Mouse (Mus musculus): Measurements from ENCODE around the gene Itga10. TPM values are rescaled to one million over a fixed set of nuclear protein-coding genes. Genes with fewer than 3 reads are reported as not detected.
"Not testable (repeated sequence)": the region's sequence is repeated elsewhere in the genome, so short reads cannot be mapped to it uniquely, and the experiment has no call there.

Itga10 gene
- polyA plus RNA-seq, 1 experiment: 2.0 TPM

DNA sequence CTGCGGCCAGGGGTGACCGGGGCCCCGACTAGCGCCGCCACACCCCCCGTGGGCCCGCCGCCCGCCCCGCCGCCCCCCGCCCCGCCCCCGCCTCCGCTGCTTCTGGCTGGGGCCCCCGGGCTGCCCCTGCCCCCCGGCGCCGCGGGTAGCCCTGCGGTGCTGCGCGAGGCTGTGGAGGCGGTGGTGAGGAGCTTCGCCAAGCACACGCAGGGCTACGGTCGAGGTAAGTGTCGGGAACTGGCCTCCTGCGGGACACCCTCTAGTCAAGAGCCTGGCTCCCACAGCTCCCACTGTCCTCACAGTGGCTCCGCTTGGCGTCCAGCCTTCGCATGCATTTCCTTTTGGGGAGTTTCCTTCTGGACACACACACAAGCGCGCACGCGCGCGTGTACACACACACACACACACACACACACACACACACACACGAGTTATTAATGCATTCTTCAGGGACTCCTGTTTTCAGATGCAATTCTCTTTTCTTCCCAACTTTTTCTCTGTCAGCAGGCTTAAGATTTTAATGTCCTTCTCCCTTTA lies 44.1 kb upstream of the Itga10 start:
- Histone ChIP-seq H3K27ac (ENCODE audit: insufficient read depth, low read length) (peak overlapping the region; percentile 90), H3K4me3 (ENCODE audit: insufficient read depth, low read length) (peak overlapping the region; percentile 51), H3K4me1 (ENCODE audit: control insufficient read depth, insufficient read depth, low read length) (peaks cover 14% of the 10 kb centered on the region)
- peak; percentile 80 for TF ChIP-seq POLR2A (IDR thresholded peaks at IDR 0.05; ENCODE audit: low read depth, low read length)
- TF ChIP-seq CTCF (IDR thresholded peaks at IDR 0.05; ENCODE audit: borderline replicate concordance, insufficient read depth, low read length): no peak

DNA sequence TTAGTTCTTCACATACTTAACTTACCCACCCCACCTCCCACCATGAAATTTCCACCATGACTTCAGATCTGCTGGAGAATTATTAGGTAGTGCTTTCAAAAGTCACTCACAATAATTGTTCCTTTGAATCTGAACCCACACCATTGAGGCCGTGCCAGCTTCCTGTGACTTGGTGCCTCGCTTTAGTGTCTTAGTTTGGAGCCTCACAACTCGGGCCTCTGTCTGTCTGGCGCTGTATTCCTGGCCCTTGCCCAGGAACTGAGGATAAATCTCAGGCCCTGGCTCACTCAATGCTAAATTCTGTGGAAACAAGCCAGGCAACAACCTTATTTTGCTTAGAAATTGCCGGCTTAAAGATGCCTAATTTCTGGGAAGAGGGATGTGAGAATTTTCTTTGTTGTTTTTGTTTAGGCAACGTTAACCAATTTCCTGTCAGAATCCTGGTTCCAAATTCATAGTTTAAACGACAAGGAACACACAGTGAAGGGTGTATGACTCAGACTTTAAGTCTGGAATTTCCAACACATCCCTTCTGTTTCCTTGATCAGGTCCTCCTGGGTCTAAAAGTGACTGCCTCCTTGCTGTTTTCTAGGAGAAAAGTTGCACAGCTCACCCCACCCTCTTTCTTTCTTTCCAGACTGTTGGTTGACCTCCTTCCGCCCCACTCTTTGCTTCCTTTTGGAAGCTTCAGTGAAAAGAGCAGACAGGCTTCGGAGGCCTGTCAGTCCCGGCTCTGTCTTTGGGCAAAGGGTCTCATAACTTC lies 43.3 kb upstream of the Itga10 start:
- peaks cover 14% of the 10 kb centered on the region for H3K4me1 ChIP-seq (ENCODE audit: control insufficient read depth, insufficient read depth, low read length)
- H3K27ac ChIP-seq (ENCODE audit: insufficient read depth, low read length): peak overlapping the region; percentile 90

DNA sequence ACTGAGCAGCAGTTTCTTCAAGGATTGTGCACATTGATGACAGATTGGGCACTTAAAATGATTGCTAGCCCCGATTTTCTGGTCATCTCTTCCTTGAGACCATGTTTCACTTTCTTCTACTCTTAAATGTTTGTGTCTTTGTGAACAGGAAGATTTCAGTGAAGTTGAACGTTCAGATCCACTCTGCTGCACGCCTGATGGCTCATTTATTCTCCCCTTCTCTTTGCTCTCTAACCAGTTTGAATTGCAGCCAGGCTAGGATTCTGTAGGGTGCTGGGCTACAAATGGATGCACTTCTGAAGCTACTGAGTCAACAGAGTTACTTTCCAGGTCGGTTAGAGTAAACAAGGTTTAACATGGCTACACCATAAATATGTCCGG lies 42.7 kb upstream of the Itga10 start:
- Histone ChIP-seq H3K4me1 (ENCODE audit: control insufficient read depth, insufficient read depth, low read length) (peaks cover 14% of the 10 kb centered on the region), H3K27ac (ENCODE audit: insufficient read depth, low read length) (peak overlapping the region; percentile 90), H3K4me3 (ENCODE audit: insufficient read depth, low read length) (peak overlapping the region; percentile 51)
- TF ChIP-seq CTCF (IDR thresholded peaks at IDR 0.05; ENCODE audit: borderline replicate concordance, insufficient read depth, low read length) (no peak), POLR2A (IDR thresholded peaks at IDR 0.05; ENCODE audit: low read depth, low read length) (no peak; the same call in 1 of the 2 replicates)

More for the DNA sequence above, 43.3 kb upstream of the Itga10 start:
- no peak for TF ChIP-seq CTCF (IDR thresholded peaks at IDR 0.05; ENCODE audit: borderline replicate concordance, insufficient read depth, low read length)
- no peak; the same call in 1 of the 2 replicates for TF ChIP-seq POLR2A (IDR thresholded peaks at IDR 0.05; ENCODE audit: low read depth, low read length)
- H3K4me3 ChIP-seq (ENCODE audit: insufficient read depth, low read length): peak overlapping the region; percentile 51

DNA sequence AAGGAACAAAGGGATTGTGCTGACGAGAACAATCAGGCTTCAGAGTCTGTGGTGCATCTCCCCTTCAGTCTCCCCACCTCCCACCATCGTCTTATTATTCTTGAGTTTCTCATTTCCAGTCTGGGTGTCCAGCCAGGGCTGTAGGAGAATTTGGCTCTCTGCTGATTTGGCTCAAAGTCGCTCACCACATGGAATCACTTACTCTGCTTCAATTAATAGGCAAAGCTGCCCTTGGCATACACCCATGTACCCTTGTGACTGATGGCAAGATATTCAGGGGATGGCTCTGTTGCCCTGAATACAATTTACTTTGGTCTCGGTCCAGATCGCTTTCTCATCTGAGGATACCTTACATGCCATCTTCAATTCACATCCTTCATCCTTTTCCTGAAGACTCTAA lies 42.1 kb upstream of the Itga10 start:
- peak overlapping the region; percentile 51; the same call in 1 of the 2 replicates for H3K4me3 ChIP-seq (ENCODE audit: insufficient read depth, low read length)
- peaks cover 14% of the 10 kb centered on the region for H3K4me1 ChIP-seq (ENCODE audit: control insufficient read depth, insufficient read depth, low read length)
- H3K27ac ChIP-seq (ENCODE audit: insufficient read depth, low read length): peak overlapping the region; percentile 90

DNA sequence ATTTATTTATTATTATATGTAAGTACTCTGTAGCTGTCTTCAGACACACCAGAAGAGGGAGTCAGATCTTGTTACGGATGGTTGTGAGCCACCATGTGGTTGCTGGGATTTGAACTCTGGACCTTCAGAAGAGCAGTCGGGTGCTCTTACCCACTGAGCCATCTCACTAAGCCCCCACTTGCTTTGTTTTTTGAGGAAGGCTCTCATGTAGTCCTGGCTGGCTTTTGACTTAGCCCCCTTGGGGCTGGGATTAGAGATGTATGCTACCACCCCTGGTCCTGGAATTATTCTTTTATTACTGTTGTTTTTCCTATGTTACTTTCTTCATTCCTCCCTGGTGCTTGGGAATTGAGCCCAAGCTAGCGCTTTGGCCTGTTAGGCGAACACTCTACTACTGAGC lies 39.4 kb upstream of the Itga10 start:
- not testable (repeated sequence) for H3K27ac ChIP-seq (ENCODE audit: insufficient read depth, low read length); H3K4me3 ChIP-seq (ENCODE audit: insufficient read depth, low read length)

More for the DNA sequence above, 42.1 kb upstream of the Itga10 start:
- TF ChIP-seq POLR2A (IDR thresholded peaks at IDR 0.05; ENCODE audit: low read depth, low read length) (no peak), CTCF (IDR thresholded peaks at IDR 0.05; ENCODE audit: borderline replicate concordance, insufficient read depth, low read length) (no peak)

DNA sequence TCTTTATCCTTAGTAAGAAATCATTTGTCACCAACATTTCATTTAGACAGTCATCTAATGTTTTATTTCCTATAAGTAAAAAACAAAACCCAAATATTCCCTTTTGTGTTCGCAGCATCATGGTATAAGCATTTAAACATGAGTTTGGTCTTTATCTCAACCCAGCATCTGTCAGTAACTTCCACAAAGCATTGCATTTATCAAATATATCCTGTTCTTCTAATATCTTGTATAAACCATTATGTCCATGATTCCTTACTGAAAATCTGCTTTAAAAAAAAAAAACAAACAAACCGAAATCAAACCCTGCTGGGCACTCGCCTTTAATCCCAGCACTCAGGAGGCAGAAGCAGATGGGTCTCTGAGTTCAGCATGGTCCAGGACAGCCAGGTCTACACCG lies 38.8 kb upstream of the Itga10 start:
- Histone ChIP-seq H3K4me1 (ENCODE audit: control insufficient read depth, insufficient read depth, low read length) (peaks cover 7% of the 10 kb centered on the region; the same call in 1 of the 2 replicates), H3K27ac (ENCODE audit: insufficient read depth, low read length) (no peak overlapping the region), H3K4me3 (ENCODE audit: insufficient read depth, low read length) (no peak overlapping the region)
- TF ChIP-seq POLR2A (IDR thresholded peaks at IDR 0.05; ENCODE audit: low read depth, low read length): no peak
- TF ChIP-seq CTCF (IDR thresholded peaks at IDR 0.05; ENCODE audit: borderline replicate concordance, insufficient read depth, low read length): no peak

More for the DNA sequence above, 39.4 kb upstream of the Itga10 start:
- not testable (repeated sequence) for H3K4me1 ChIP-seq (ENCODE audit: control insufficient read depth, insufficient read depth, low read length)

DNA sequence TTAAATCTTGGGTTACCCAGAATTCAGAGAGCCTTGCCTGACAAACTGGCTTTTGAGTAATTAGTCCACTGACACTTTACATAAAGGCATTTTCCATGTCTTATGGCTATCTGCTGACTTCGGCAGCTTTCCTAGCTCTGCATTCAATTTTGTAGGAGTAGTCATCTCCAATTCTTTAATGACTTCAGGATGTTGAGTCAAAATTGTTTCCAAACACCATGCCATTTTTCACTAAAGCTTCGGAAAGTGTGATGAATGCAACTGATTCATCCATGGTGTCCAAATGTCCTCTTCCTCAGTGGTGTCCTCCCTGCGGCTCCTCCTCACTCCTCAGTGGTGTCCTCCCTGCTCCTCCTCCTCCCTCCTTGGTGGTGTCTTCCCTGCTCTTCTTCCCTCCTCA lies 27.4 kb upstream of the Itga10 start:
- H3K4me1 ChIP-seq (ENCODE audit: control insufficient read depth, insufficient read depth, low read length): no peaks in the 10 kb centered on the region
- no peak overlapping the region for H3K4me3 ChIP-seq (ENCODE audit: insufficient read depth, low read length)
- peak overlapping the region; percentile 32; the same call in 1 of the 2 replicates for H3K27ac ChIP-seq (ENCODE audit: insufficient read depth, low read length)
- TF ChIP-seq POLR2A (IDR thresholded peaks at IDR 0.05; ENCODE audit: low read depth, low read length) (no peak), CTCF (IDR thresholded peaks at IDR 0.05; ENCODE audit: borderline replicate concordance, insufficient read depth, low read length) (no peak)

DNA sequence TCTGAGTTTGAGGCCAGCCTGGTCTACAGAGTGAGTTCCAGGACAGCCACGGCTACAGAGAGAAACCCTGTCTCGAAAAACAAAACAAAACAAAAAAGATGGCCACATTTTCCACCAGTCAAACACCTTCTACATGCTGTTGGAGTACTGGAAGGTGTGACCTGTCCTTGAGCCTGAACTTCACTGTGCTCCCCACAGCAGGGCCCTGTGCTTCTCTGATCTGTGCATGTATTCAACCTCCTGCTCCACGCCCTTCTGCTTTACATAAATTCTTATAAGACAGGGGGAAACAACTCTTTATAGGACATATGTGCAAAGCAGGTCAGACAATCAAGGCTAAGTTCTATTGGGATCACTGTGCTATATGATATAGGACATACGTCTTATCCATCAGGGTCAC lies 22.2 kb upstream of the Itga10 start:
- Histone ChIP-seq H3K27ac (ENCODE audit: insufficient read depth, low read length) (no peak overlapping the region), H3K4me3 (ENCODE audit: insufficient read depth, low read length) (no peak overlapping the region), H3K4me1 (ENCODE audit: control insufficient read depth, insufficient read depth, low read length) (no peaks in the 10 kb centered on the region)
- TF ChIP-seq POLR2A (IDR thresholded peaks at IDR 0.05; ENCODE audit: low read depth, low read length) (no peak), CTCF (IDR thresholded peaks at IDR 0.05; ENCODE audit: borderline replicate concordance, insufficient read depth, low read length) (no peak)

DNA sequence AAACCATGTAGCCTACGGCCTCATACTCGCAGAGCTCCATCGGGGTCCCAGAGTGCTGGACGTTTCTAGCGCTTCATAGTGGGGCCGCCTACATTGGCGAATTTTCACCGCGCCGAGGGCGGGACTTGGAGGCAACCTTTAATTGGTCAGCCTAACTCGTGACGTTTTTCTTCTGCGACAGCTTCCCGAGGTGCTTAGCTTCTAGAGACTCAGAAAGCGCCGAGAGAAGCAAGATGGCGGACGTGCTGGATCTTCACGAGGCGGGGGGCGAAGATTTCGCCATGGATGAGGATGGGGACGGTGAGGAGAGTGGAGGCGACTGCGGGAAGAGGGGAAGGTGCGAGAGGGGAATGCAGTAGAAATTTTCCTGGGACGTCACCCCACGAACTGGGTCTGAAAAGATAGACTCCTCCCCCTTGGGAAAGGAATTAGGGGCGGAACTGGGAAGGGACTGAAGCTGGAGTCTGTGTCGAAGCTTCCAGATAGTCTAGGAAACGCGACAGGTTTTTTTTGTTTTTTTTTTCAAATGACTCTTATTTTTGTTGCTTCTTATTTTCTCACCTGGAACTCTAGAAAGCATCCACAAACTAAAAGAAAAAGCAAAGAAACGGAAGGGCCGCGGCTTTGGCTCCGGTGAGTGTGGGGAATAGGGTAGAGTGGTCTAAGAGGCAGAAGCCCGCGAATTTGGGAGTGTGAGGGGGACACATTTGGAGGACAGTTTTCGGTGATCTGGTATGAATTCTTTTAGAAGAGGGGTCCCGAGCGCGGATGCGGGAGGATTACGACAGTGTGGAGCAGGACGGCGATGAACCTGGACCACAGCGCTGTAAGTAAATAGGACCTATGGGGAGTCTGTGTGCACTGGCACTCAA lies 15.4 kb upstream of the Itga10 start, which contains the start of gene Rbm8a:
TSS of gene Rbm8a (plus strand) at position 205 of the 872 bp plus-strand sequence.
- Histone ChIP-seq H3K4me1 (ENCODE audit: control insufficient read depth, insufficient read depth, low read length) (no peaks in the 10 kb centered on the region), H3K27ac (ENCODE audit: insufficient read depth, low read length) (peak within 1 kb of the TSS; percentile 35), H3K4me3 (ENCODE audit: insufficient read depth, low read length) (peak within 1 kb of the TSS; percentile 62)
- no peak for TF ChIP-seq CTCF (IDR thresholded peaks at IDR 0.05; ENCODE audit: borderline replicate concordance, insufficient read depth, low read length)
- TF ChIP-seq POLR2A (IDR thresholded peaks at IDR 0.05; ENCODE audit: low read depth, low read length): peak; percentile 85
